Mouse (Mus musculus): ENCODE measurements around the gene Tshz3. TPM values are rescaled to one million over a fixed set of nuclear protein-coding genes. Genes with fewer than 3 reads are reported as not detected.

The Tshz3 gene
- polyA plus RNA-seq, 1 experiment from 2014 or later = 0.97 TPM

DNA sequence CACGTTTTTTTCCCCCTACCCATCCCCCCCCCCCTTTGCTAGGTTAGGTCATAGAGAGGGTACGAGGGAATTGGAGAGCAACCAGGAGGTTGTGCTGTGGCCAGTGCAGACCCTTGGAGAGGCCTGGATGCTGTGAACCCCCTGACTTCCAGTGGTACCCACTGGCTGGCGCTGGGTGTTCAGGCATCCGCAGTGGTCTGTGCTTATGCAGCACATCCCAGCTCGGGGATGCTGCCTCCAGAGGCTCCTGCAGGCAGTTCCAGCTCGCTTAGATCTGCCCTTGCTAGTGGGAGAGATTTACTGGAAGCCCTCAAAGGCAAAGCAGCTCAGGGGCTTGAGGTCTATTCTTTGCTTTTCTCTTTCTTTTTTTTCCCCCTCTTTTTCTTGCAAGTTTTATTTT is 19.3 kb downstream of the Tshz3 start:
- ATAC-seq (ENCODE audit: low read depth) (no peak), DNase-seq (no peak)
- no peaks in the 10 kb centered on the region for H3K27me3 ChIP-seq
- WGBS (ENCODE audit: insufficient replicate concordance) = 49% methylated on average over 6 of the region's 6 CpGs
- no peaks in the 10 kb centered on the region for H3K36me3 ChIP-seq
- no peak overlapping the region for H3K9ac ChIP-seq
- H3K4me1 ChIP-seq (replicated peaks) = no peaks in the 10 kb centered on the region
- H3K4me3 ChIP-seq (replicated peaks) = no peak overlapping the region
- no peaks in the 10 kb centered on the region for H3K9me3 ChIP-seq (replicated peaks)
- H3K27ac ChIP-seq = no peak overlapping the region; the same call in 1 of the 2 replicates
- H3K4me2 ChIP-seq = no peak overlapping the region

DNA sequence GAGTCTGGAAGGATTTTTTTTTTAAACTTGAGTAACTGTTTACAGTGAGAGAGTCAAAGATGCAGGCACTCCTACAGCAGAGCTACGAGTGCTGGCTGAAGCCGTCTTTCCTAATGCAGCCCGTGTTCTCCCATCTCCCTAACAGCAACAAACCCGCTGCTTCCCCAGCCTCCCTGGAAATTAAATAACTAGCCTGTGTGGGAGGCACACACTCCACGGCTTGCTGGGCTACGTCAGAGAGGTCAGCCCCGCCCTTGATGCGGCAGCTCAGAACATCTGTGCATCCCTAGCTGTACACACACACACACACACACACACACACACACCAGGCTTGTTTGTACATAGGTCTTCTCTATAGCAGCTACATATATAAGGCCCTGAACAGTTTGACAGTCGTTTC is 22.9 kb downstream of the Tshz3 start:
- no peak overlapping the region for H3K9ac ChIP-seq
- H3K9me3 ChIP-seq (replicated peaks) = no peaks in the 10 kb centered on the region
- H3K27me3 ChIP-seq = no peaks in the 10 kb centered on the region
- H3K36me3 ChIP-seq = no peaks in the 10 kb centered on the region
- no peak overlapping the region for H3K27ac ChIP-seq
- no peak overlapping the region for H3K4me2 ChIP-seq
- H3K4me3 ChIP-seq (replicated peaks) = no peak overlapping the region
- no peaks in the 10 kb centered on the region for H3K4me1 ChIP-seq (replicated peaks)
- DNase-seq = no peak
- WGBS (ENCODE audit: insufficient replicate concordance) = 55% methylated on average over 9 of the region's 9 CpGs
- no peak for ATAC-seq (ENCODE audit: low read depth)

- no peaks in the 10 kb centered on the region for H3K4me1 ChIP-seq (replicated peaks)
- H3K4me2 ChIP-seq = no peak overlapping the region
- H3K4me3 ChIP-seq (replicated peaks) = no peak overlapping the region
- no peaks in the 10 kb centered on the region for H3K36me3 ChIP-seq
- ATAC-seq (ENCODE audit: low read depth) = no peak
- no peak overlapping the region for H3K27ac ChIP-seq
- no peaks in the 10 kb centered on the region for H3K9me3 ChIP-seq (replicated peaks)
- 66% methylated on average over 14 of the region's 14 CpGs for WGBS (ENCODE audit: insufficient replicate concordance)
- H3K27me3 ChIP-seq = no peaks in the 10 kb centered on the region
- no peak overlapping the region for H3K9ac ChIP-seq
- DNase-seq = no peak
Observed at GRCm38 (mm10) chr7:36736303-36737050, 38.6 kb downstream of the Tshz3 start.

DNA sequence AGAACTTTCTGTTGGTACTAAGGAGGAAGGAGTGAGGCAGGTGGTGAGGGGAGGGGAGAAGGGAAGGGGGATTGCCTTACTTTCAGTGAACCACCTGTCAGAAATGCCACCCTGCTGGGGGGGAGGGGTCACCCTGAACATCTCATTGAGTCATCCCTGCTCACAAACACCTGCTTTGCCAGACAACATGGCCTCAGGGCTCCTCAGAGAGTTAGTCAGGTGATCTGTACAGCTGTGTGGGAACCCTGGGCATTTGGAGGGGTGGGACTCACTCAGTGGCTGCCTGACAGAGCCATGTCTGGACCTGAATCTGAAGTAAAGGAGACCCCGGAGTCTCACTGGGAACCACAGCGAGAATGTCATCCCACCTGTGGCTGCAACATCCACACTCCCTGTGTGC is 53.6 kb downstream of the Tshz3 start:
- 63% methylated on average over 2 of the region's 2 CpGs for WGBS (ENCODE audit: insufficient replicate concordance)
- H3K4me1 ChIP-seq (replicated peaks) = no peaks in the 10 kb centered on the region
- no peaks in the 10 kb centered on the region for H3K27me3 ChIP-seq
- no peak overlapping the region for H3K27ac ChIP-seq
- no peak overlapping the region for H3K4me3 ChIP-seq (replicated peaks)
- H3K9ac ChIP-seq = no peak overlapping the region
- no peak for ATAC-seq (ENCODE audit: low read depth)
- no peak overlapping the region for H3K4me2 ChIP-seq
- no peaks in the 10 kb centered on the region for H3K36me3 ChIP-seq
- no peak for DNase-seq
- no peaks in the 10 kb centered on the region for H3K9me3 ChIP-seq (replicated peaks)

- Histone ChIP-seq H3K9me3 (replicated peaks) (no peaks in the 10 kb centered on the region), H3K27ac (no peak overlapping the region), H3K4me1 (replicated peaks) (no peaks in the 10 kb centered on the region), H3K4me2 (no peak overlapping the region), H3K36me3 (0 out of 2 replicates have a peak, but pooled peaks cover 4% of the 10 kb centered on the region), H3K9ac (no peak overlapping the region), H3K27me3 (no peaks in the 10 kb centered on the region), H3K4me3 (replicated peaks) (no peak overlapping the region)
- DNase-seq (no peak), ATAC-seq (ENCODE audit: low read depth) (no peak)
- WGBS (ENCODE audit: insufficient replicate concordance) = 59% methylated on average over 8 of the region's 8 CpGs
Observed at GRCm38 (mm10) chr7:36767501-36768092, 69.7 kb downstream of the Tshz3 start.

DNA sequence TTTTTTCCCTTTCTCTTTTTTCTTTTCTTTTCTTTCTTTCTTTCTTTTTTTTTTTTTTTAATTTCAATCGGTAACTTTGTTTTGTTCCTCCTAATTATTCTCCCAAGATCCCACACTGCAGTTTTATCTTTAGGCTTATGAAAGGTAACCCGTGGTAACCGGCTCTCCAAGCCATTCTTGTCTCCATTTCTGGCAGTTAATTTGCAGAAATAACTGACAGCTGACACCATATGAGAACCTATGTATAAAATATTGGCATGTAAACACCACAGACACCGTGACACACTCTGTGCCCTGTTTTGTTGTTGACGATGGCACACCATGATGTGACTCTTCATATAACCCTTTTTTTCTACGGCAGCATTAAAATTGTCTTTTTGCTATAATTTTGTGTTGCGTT is 75.2 kb downstream of the Tshz3 start:
- Histone ChIP-seq H3K27me3 (no peaks in the 10 kb centered on the region), H3K4me3 (replicated peaks) (no peak overlapping the region), H3K27ac (no peak overlapping the region), H3K4me1 (replicated peaks) (no peaks in the 10 kb centered on the region), H3K9ac (no peak overlapping the region), H3K9me3 (replicated peaks) (no peaks in the 10 kb centered on the region), H3K36me3 (0 out of 2 replicates have a peak, but pooled peaks cover 4% of the 10 kb centered on the region), H3K4me2 (no peak overlapping the region)
- ATAC-seq (ENCODE audit: low read depth) (no peak), DNase-seq (no peak)
- WGBS (ENCODE audit: insufficient replicate concordance) = 72% methylated on average over 7 of the region's 7 CpGs

DNA sequence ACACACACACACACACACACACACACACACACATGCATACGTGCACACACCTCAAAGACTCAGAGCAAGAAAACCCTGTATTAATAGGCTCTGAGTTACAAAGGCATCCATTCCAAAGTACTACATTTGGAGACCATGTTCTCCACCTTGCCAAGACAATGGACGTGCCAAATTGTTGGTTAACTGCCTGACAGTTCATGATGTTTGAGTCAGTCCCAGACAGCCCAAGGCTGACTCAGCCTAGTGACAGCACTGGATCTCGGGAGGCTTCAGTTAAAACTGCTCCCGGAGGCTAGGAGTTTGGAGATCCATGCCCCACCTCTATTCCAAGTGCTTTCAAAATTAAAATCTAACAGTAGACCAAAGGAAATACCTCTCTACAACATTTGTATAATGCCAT is 79.0 kb downstream of the Tshz3 start:
- no peak overlapping the region for H3K9ac ChIP-seq
- H3K4me2 ChIP-seq = no peak overlapping the region
- ATAC-seq (ENCODE audit: low read depth) (no peak), DNase-seq (no peak)
- WGBS (ENCODE audit: insufficient replicate concordance) = 61% methylated on average over 4 of the region's 4 CpGs
- no peaks in the 10 kb centered on the region for H3K27me3 ChIP-seq
- no peak overlapping the region for H3K27ac ChIP-seq
- no peak overlapping the region for H3K4me3 ChIP-seq (replicated peaks)
- no peaks in the 10 kb centered on the region for H3K4me1 ChIP-seq (replicated peaks)
- H3K9me3 ChIP-seq (replicated peaks) = no peaks in the 10 kb centered on the region
- H3K36me3 ChIP-seq = no peaks in the 10 kb centered on the region

GRCm38 (mm10) chr7:36778456-36778855 is 80.5 kb downstream of the Tshz3 start:
- 74% methylated on average over 11 of the region's 11 CpGs for WGBS (ENCODE audit: insufficient replicate concordance)
- H3K4me1 ChIP-seq (replicated peaks) = no peaks in the 10 kb centered on the region
- DNase-seq (no peak), ATAC-seq (ENCODE audit: low read depth) (no peak)
- H3K4me3 ChIP-seq (replicated peaks) = no peak overlapping the region
- no peaks in the 10 kb centered on the region for H3K9me3 ChIP-seq (replicated peaks)
- H3K27me3 ChIP-seq = no peaks in the 10 kb centered on the region
- H3K4me2 ChIP-seq = no peak overlapping the region
- H3K27ac ChIP-seq = no peak overlapping the region
- no peak overlapping the region for H3K9ac ChIP-seq
- no peaks in the 10 kb centered on the region for H3K36me3 ChIP-seq

- no peak overlapping the region for H3K4me3 ChIP-seq (replicated peaks)
- no peaks in the 10 kb centered on the region for H3K27me3 ChIP-seq
- no peak overlapping the region for H3K4me2 ChIP-seq
- no peaks in the 10 kb centered on the region for H3K4me1 ChIP-seq (replicated peaks)
- no peak overlapping the region for H3K9ac ChIP-seq
- 52% methylated on average over 4 of the region's 4 CpGs for WGBS (ENCODE audit: insufficient replicate concordance)
- ATAC-seq (ENCODE audit: low read depth) (no peak), DNase-seq (no peak)
- no peak overlapping the region for H3K27ac ChIP-seq
- no peaks in the 10 kb centered on the region for H3K9me3 ChIP-seq (replicated peaks)
- H3K36me3 ChIP-seq = no peaks in the 10 kb centered on the region
Observed at GRCm38 (mm10) chr7:36784243-36784773, 86.4 kb downstream of the Tshz3 start.

DNA sequence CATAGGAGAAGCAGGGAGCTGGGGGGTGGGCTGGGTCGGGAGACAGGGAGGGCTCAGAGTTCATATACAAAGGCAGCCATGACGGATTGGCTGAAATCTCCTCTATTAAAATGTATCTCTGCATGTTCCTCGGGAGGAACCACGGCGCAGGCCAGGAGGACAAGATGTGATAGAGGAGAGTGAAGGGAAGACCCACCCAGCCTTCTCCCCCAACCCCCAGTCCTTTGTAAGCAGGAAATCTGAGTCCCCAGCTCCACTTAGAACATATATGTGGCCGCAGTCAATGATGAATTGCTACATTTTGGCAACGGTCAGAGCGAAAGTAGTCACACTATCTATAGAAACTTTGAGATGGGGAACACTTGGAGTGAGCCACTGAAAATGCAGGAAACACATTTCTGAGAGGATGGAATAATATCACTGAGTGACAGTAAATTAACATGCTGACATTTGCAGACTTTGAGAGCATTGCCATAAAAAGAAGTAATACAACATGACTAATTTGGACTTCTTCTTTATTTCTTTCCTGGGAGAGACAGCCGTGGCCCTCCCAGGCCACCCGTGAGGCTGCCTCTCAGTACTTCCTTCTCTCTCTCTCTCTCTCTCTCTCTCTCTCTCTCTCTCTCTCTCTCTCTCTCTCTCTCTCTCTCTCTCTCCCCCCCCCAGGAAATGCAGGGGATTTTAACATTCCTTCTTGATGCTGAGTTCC is 88.9 kb downstream of the Tshz3 start:
- 50% methylated on average over 10 of the region's 10 CpGs for WGBS (ENCODE audit: insufficient replicate concordance)
- Histone ChIP-seq H3K36me3 (no peaks in the 10 kb centered on the region), H3K27ac (no peak overlapping the region), H3K4me2 (no peak overlapping the region), H3K9me3 (replicated peaks) (no peaks in the 10 kb centered on the region), H3K27me3 (no peaks in the 10 kb centered on the region), H3K4me3 (replicated peaks) (no peak overlapping the region), H3K4me1 (replicated peaks) (no peaks in the 10 kb centered on the region), H3K9ac (no peak overlapping the region)
- ATAC-seq (ENCODE audit: low read depth) (no peak), DNase-seq (no peak)

GRCm38 (mm10) chr7:36796392-36797187 is 98.7 kb downstream of the Tshz3 start:
- DNase-seq (no peak), ATAC-seq (ENCODE audit: low read depth) (no peak)
- WGBS (ENCODE audit: insufficient replicate concordance) = 71% methylated on average over 15 of the region's 15 CpGs
- Histone ChIP-seq H3K4me3 (replicated peaks) (no peak overlapping the region), H3K9me3 (replicated peaks) (no peaks in the 10 kb centered on the region), H3K4me2 (no peak overlapping the region), H3K4me1 (replicated peaks) (no peaks in the 10 kb centered on the region), H3K9ac (no peak overlapping the region), H3K36me3 (no peaks in the 10 kb centered on the region), H3K27me3 (no peaks in the 10 kb centered on the region), H3K27ac (no peak overlapping the region)
